Mouse (Mus musculus) hindlimb bud, embryonic 11.5 days (tissue): ENCODE measurements at regions not wholly inside any gene's neighbourhood (a gene's known extent, or its start where the extent isn't known, plus 50 kb on each side); places are given as distances from the start of the nearest gene placed in this dataset.
"Not testable (repeated sequence)": the region's sequence is repeated elsewhere in the genome, so short reads cannot be mapped to it uniquely, and the experiment has no call there.

ENCODE experiments used
- DNase-seq: peaks from one replicate; pipeline ENCODE4 v3.0.0-alpha.2; 2012; ENCODE audit warnings: low read depth, low spot score; ENCODE audit errors: extremely low spot score

DNA sequence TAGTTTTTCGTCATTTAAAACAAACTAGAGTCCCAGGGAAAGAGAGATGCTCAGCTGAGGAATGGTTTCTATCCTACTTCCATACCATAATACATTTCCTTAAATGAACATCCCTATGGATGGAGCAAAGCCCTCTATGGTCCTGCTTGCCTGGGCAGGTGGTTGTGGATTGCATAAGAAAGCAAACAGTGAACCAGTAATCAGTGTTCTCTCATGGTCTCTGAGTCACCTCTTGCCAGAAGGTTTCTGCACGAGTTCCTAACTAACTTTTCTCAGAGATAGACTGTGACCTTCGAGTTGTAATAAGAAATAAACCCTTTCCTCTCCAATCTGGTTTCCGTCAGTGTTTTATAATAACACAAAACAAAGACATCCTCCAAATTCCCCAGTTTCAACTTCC lies 62.9 kb upstream of the Bet1 start:
- no peak for DNase-seq

GRCm38 (mm10) chr6:4158293-4158692 lies 71.5 kb upstream of the Bet1 start:
- DNase-seq, result no peak

- no peak for DNase-seq
These were observed 77.0 kb upstream of the Bet1 start for GRCm38 (mm10) chr6:4163733-4164132.

- DNase-seq, result no peak
These were observed 80.3 kb upstream of the Bet1 start for GRCm38 (mm10) chr6:4167112-4167511.

- no peak for DNase-seq
These were observed 81.0 kb upstream of the Bet1 start for GRCm38 (mm10) chr6:4167757-4168156.

DNA sequence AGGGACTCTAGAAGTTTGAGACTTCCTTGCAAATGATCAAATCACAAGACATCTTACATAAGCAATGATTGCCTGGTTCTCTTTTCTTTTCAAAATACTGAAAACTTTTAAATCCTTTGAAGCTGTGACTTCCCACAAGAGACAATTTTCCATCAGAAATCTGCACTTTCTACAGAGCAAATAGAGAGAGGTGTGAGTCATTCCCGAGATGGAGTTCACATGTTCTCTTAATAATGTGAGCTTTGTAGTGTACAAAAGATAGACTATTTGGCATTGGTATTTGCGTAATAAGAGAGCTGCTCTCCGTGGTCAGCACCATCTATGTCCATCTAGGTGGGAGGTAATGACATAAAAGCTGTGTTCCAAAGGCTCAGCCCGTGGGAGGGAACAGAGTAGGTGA lies 84.8 kb upstream of the Bet1 start:
- no peak for DNase-seq

DNA sequence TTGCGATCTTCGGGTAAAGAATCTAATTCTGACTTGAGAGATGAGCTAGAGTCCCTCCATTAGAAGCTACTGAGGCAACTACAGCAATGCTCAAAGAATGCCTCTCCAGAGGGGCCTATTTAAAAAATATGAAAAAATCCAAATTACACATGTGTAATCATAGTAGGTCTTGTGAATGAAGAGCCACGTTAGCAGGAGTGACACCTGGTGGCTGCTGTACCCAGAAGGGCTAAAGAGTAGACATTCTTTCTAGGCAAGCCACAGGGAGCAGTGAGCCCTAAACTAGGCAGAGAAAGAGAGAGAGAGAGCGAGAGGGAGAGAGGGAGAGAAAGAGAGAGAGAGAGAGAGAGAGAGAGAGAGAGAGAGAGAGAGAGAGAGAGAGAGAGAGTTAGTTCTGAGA lies 100.9 kb upstream of the Bet1 start:
- no peak for DNase-seq

DNA sequence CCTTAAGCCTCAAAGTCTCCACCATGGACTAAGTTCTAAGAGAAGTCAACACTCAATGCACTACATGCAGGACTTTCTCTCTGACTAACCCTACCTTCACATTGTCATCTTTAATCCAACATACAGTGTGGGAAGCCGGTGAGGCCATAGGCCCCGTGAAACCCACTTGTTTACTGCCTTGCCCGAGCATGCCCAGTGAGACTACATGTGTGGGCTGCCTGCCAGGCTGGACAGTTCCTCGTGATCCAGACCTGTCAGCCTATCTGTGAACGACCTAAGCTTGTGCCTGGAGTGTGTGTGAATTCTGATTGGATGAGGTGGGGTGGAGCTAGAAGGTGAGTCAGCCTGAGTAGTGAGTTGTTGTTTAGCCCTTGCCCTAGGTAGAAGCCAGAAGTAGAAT lies 104.2 kb upstream of the Bet1 start:
- DNase-seq, result not testable (repeated sequence)

GRCm38 (mm10) chr6:4193286-4193685 lies 106.5 kb upstream of the Bet1 start:
- DNase-seq, result no peak

- no peak for DNase-seq
These were observed 114.4 kb upstream of the Bet1 start for GRCm38 (mm10) chr6:4201176-4201575.

DNA sequence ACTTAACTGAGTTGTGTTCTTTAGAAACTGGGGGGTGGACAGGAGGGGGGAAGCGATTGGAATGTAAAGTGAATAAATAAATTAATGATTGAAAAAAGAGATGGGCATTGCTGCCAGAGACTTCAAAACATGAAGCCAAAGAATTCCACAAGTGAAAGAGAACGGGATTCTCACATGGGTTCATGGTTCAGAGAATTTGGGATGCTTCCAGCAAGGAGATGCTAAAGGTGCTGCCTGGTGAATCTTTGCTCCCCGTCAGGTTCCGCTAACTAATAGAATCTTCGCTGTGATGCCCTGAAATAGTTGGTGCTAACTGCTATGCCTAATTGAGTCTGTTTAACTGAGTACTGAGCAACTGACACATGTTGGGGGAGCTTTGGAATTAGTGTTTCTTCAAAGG lies 118.9 kb upstream of the Bet1 start:
- DNase-seq, result no peak

DNA sequence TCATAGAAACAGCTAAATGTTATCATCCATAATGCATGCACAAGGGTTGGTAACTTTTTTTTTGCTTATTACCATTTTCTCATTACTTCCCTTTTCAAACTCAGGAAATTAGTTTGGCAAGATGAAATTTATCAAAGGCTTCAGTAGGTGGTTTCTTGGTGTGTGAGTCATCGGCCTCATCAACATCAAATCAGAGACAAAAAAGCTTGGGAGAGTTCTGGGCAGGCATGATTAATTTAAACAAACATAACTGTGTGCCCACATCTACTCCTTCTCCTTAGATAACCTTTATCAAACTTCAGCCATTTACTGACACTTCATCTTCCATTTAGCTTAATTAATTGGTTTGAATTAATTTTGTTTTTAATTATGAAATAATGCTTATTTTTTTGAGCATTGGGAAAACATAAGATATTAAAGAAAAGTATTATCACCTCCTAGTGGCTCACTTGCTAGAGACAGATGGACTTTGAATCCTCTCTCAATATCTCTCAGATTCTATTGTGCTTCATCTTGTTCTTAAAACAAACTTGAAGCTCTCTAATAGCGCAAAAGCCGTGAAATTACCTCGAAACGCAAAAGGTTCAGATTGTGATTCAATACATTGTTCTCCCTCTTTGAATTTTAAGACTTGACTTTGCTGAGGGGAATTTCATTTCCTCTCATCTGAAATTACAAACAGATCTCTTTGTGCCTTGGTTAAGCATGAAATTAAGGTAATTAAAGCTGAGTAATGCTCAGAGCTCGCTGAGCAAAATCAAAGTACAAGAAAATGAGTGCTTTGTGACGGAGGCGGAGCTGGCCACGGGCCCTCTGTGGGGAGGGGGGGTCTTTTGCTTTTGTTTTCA lies 158.7 kb upstream of the Bet1 start:
- DNase-seq, result no peak

DNA sequence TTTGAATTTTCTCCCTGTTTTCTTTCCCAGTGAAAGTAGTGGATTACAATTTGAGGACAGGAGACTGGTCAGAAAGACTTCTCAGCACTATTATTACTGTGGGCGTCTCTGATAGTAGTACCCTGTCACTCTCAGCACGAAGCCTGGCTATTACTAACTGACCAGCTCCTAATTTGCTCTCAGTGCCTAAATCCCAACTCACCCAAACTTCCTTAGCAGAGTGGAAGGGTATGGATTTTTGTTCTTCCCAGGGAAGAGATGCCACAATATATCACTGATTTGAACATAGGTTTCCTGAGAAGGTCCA lies 159.3 kb upstream of the Bet1 start:
- no peak for DNase-seq

DNA sequence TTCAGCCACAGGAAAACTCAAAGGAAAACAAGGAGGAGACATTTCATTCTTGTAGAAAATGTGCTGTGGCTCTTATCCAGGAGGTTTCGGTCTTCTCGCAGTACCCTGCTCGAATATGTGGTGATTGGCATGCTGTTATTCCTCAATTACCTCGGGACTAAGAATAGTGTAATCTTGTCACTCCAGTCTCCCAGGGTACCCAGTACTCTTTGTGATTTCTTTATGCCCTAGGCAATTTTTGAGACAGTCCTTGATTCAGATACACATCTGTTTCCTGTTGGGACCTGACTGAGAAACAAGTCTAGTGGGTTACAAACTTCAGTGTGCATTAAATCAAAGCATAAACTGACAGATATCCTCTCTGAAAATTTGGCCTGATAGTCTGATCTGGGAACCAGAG lies 189.8 kb upstream of the Bet1 start:
- no peak for DNase-seq

DNA sequence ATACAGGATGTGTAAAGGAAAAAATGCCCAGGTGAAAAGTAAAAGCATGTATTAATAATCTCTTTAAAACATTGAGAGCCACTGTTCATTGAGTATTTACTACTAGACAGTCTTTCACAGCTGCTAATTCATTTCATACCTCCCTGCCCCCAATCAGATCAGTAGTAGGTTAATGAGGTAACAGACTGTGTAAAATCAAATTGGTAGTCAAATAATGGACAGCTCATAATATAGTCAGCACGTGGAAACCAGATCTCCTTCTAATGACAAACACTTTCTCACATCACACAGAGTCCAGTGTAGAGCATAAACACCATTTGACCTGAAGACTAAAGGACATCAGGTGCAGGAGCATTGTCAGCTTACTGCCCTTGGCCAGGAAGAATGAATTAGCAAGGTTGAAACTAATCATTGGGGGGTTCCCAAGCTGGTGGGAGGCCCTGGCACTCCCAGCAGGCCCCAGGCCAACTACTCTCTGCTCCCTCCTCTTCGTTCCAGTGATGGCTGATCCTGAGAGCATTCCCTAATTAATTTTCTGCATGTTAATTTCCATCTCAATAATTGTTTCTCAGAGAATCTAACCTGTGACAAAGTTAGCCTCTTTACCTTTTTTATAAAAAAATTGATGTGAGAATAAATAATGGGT lies 190.6 kb upstream of the Bet1 start:
- no peak for DNase-seq

DNA sequence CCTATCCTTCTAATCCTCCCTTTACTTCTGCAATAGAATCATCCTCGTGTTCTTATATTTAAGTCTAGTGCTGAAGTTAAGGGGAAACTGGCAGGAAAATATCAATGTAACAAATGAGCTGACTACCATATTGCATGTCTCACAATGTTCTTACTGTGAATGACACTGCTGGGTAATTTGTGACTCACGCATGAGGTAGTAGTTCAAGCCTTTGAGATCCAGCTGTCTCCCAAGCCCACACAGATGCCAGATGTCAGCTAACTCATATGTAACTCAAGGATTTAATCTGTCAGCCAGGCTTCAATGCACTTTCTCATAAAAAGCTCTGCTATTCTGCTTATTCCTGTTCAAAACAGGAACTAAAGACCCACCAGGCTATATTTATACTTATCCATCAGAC lies 204.6 kb upstream of the Bet1 start:
- DNase-seq, result no peak

GRCm38 (mm10) chr6:4303410-4303809 lies 201.2 kb upstream of the Col1a2 start:
- not testable (repeated sequence) for DNase-seq

- no peak for DNase-seq
These were observed 154.7 kb upstream of the Col1a2 start for GRCm38 (mm10) chr6:4349953-4350352.

- DNase-seq, result no peak
These were observed 142.4 kb upstream of the Col1a2 start for GRCm38 (mm10) chr6:4362220-4362619.

GRCm38 (mm10) chr6:4375465-4376037 lies 129.1 kb upstream of the Col1a2 start:
- no peak for DNase-seq

DNA sequence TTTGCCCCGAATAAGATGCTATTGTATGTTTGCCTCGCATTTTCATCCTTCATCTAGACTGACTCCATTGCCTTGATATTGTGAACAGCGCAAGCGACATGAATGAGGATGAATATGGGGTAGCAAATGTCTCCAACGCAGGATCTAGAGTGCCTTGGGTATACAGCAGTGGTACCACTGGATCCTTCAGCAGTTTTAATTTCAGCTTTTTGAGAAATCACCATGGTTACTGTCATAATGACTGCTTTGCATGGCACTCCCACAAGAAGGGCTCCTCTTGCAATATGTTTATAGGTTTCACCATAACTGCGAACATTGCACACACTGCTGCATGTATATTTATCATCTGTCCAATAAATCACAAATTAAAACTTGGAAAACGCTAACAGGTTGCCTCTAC lies 107.8 kb upstream of the Col1a2 start:
- no peak for DNase-seq
